Mouse (Mus musculus): Measurements from ENCODE around the gene Habp4. TPM values are rescaled to one million over a fixed set of nuclear protein-coding genes. Genes with fewer than 3 reads are reported as not detected.

Habp4 gene
- total RNA-seq, 2 experiments from 2014 or later = 158 to 167 TPM

DNA sequence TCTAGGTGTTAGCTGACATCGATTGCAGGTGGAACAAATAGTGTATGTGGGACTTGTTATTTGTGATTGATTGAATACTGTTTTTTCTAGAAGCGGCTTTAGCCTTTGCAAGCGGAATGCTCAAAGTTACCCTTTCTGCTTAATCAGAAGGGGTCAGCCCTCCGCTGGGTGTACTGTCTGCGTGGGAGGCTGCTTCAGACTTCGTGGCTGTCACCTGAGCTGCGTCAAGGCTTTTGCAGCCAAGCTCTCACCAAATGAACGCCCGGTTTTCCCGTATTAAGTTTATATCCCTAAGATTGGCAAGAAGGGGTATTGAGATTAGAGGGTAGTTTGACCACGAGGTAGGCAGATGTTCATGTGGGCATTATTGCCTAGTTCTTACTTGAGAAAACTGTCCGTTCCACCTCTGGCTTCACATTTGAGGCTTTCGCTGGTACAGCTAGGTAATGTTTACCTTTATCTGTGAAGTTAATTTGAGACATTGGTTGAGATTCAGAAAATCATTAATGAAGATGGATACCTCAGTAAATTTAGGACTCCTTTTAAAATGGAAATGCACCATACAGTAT, 1.6 kb downstream of the Habp4 start:
- no peak for DNase-seq (ENCODE audit: low spot score in 2 of 2)
- intact Hi-C loops (cut with DNase I) = no loop called here

DNA sequence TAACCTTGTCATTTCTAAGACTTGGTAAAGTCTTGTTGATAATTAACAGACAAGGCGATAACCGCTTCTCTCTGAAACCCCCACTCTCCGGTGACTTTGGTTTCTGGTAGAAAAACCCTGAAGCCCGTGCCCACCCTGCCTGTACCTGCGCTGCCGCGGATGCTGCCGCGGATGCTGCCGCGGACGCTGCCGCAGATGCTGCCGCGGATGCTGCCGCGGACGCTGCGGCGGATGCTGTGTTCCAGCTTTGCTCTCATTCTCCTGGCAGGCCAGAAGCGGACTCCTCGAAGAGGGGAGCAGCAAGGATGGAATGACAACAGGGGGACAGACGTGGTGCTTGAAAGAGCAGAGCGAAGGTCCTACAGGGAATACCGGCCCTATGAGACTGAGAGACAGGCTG, 8.1 kb downstream of the Habp4 start:
- intact Hi-C loops (cut with DNase I) = no loop called here
- no peak for DNase-seq (ENCODE audit: low spot score in 2 of 2)

DNA sequence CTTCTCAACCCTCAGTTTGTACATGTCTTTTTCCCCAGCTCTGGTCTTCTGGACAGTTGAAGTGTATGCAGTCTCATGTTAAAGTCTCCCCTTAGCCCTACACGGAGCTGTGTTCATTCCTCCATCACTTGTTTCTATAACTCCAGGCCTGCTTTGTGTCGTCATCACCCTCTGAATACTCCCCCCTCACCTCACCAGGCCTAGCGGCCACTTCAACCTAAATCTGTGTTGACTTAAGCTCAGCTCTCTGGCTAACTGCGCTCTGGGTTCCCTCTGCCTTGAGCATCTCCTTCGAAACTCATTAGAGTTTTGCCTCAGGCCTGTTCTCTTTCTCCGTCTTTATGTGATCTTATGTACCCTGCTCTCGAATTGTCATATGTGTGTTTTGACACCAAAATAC, 16.4 kb downstream of the Habp4 start:
- intact Hi-C loops (cut with DNase I) = no loop called here
- no peak for DNase-seq (ENCODE audit: low spot score in 2 of 2)

DNA sequence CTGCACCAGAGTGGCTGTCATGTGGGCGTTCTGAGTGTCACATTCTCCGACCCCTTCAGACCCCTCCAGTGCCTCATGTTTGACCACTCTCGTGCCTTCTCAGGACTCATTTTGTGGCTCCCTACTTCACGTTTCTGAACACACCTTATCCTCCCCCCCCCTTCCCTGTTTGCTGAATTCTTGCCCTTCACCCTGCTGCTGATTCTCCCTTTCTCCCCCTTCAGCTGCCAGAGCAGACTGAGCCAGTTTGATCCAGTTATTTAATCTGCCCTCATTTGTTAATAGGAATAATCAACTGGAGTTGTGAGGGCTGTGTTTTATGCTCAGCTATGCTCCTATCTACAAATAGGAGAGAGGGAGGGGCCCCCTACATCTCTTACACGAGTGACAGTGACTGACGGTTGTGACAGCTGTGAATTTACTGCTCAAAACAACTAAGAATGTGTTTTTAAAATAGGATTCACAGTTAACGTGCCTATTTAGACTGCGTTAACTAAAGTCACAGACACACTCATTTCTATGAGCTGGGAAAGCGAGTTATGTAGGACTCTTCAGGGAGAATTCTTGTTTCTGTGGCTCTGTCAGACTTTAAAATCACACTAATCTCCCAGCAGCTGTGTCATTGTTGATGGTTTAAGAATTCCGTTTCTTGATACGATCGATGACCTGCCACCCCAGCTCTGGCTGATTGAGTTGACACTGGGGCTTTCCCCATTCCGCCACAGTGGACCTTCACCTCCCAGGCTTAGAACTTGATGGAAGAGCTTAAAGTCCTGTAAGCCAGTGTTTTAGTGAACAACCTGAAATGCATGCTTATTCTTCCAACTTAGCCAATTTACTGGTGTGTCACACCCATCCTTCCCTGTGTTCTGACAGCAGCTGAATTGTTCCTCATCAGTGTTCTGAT, 17.4 kb downstream of the Habp4 start:
- no peak for DNase-seq (ENCODE audit: low spot score in 2 of 2)
- intact Hi-C loops (cut with DNase I) = no loop called here

DNA sequence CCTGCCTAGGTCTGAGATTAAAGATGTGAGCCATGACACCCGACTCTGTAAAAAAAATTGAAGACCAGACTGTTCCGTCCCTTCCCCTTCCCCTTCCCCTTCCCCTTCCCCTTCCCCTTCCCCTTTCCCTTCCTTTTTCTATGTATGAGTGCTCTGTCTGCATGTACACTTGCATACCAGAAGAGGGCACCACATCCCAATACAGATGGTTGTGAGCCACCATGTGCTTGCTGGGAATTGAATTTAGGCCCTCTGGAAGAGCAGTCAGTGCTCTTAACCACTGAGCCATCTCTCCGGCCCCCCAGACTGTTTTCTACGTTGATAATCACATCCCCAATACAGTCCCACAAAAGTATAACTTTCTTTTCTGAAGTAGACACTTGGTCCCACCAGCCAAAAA, 18.7 kb downstream of the Habp4 start:
- no peak for DNase-seq (ENCODE audit: low spot score in 2 of 2)
- intact Hi-C loops (cut with DNase I) = loop anchor here (2.0 kb wide), 1 partner anchor 129 kb away; no protein-coding TSS in a partner anchor

DNA sequence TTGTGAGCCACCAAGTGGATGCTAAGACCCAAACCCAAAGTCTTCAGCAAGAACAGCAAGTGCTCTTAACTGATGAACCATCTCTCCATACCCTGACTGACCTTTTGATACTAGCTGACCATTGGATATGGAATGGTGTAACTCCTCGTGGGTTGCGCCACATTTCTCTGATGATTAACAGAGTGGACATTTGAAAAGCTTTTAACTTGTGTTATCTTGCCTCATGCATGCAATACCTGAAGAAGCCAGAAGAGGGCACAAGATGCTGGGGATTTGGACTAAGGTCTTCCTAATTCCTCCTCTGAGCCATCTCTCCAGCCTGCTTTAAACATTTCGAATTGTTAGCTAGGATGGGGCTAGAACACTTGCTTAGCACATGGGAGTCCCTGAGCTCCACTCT, 19.3 kb downstream of the Habp4 start:
- DNase-seq (ENCODE audit: low spot score in 2 of 2) = peak; percentile 60 to 75
- intact Hi-C loops (cut with DNase I) = loop anchor here (2.0 kb wide), 1 partner anchor 128 kb away; no protein-coding TSS in a partner anchor

DNA sequence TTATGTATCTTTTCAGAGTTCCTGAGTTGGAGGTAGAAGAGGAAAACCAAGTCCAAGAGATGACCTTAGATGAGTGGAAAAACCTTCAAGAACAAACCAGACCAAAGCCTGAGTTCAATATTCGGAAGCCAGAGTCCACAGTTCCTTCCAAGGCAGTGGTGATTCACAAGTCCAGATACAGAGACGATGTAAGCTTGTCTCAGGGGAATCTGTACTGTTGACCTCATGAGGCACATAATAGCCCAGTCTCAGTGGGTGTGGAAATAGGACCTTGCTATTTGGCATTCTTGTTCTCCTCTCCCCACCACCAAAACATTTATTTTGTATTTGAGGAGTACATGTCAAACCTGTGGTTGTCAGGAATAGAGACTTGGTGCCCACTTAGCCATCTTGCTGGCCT, 20.5 kb downstream of the Habp4 start:
- no peak for DNase-seq (ENCODE audit: low spot score in 2 of 2)
- intact Hi-C loops (cut with DNase I) = no loop called here

DNA sequence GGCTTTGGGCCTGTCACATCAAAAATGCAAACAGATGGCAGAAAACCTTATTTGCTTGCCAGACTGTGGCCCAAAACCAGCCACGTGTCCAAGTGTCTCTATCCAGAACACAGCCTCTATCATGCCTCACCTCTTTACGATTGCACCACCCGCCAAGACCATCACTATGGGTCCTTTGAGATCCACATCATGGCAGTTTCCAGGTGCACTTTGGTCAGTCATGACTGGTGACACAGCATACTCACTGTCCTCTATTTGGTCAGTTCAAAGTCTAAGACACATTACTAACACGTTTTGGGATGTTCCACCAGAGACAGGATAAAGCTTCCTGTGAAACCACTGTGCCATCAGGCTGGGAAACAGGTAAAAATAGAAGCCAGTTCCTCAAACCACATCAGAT, 22.0 kb downstream of the Habp4 start:
- DNase-seq (ENCODE audit: low spot score in 2 of 2) = no peak
- intact Hi-C loops (cut with DNase I) = no loop called here

DNA sequence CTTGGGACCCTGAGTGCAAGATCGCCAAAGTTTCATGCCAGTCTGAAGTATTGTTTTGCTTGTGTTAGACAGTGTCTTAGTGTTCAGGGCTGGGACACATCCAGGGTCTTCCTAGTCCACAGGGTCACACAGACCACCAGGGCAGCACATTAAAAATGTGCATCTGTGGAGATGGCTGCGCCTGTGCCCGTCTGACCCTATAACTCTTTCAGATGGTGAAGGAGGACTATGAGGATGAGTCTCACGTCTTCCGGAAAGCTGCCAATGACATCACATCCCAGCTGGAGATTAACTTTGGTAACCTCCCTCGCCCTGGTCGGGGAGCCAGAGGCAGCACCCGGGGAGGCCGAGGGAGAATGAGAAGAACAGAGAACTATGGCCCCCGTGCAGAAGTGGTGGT, 22.7 kb downstream of the Habp4 start:
- intact Hi-C loops (cut with DNase I) = no loop called here
- no peak for DNase-seq (ENCODE audit: low spot score in 2 of 2)

DNA sequence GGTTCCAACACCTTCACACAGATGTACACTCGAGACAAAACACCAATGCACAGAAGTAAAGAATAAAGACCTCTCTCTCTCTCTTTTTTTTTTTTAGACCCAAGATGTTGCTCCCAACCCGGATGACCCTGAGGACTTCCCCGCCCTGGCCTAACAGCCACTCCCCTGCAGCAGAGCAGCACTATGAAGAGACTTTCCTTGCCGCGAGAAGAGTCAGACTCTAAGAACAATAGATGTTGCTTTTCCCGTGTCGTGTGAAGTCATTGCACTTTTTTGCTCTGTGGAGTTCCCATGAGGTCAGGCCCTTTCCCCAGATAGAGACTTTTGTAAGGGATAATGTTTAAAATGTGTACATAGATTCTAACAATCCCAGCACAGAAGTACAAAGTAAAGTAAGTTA, 23.6 kb downstream of the Habp4 start:
- intact Hi-C loops (cut with DNase I) = no loop called here

DNA sequence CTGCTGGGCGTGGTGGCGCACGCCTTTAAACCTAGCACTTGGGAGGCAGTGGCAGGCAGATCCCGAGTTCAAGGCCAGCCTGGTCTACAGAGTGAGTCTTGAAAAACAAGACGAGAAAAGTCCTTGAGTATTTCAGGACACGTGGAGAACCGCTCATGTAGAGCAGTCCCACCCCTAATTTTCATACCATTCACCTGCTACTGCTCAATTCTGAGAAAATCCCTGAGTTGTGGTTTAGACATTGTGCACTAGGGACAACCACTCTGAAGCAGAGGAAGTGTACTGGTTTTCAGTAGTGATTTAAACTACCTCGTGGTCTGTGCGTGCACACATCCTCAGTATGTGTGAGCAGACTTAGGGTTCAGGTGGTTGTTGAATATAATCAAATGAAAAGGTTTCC, 24.0 kb downstream of the Habp4 start:
- DNase-seq (ENCODE audit: low spot score in 2 of 2) = no peak
- intact Hi-C loops (cut with DNase I) = no loop called here

More for the DNA sequence above, 23.6 kb downstream of the Habp4 start:
- no peak for DNase-seq (ENCODE audit: low spot score in 2 of 2)

DNA sequence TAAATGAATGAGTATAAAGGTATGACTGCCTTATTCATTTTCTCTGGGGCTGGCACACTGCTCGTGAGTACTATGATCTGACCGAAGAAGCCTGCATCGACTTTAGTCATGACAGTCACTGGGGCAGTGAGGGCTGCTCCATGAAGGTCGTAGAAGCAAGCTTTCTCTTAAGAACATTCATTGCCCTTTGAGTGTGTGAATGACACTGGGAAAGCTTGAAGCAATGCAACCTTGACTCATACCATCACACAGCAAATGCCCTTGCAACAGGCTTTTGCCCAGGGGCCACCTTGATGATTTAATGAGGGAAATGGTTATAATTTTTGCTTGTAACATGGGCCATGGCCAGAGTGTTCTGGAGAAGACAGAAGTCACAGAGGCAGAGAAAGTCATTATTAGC, 24.9 kb downstream of the Habp4 start:
- DNase-seq (ENCODE audit: low spot score in 2 of 2) = no peak
- intact Hi-C loops (cut with DNase I) = no loop called here

DNA sequence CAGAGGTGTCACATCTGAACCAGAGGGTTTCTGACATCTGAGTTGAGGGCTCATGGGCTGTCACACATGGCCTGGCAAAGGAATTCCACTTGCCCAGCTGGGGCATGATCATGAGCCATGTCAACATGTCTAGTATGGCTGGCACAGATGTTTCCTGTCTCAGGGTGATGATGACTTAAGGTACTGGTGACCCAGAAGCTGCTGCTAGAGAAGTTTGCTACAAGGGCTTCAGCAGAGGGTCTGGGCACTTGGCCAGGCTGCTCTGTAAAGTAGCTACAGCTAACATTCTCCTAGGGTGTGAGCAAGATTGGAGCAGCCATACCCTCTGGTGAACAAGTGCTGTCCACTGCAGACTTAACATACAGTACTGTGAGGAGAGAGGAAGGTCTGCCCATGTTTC, 25.4 kb downstream of the Habp4 start:
- intact Hi-C loops (cut with DNase I) = no loop called here
- DNase-seq (ENCODE audit: low spot score in 2 of 2) = no peak

DNA sequence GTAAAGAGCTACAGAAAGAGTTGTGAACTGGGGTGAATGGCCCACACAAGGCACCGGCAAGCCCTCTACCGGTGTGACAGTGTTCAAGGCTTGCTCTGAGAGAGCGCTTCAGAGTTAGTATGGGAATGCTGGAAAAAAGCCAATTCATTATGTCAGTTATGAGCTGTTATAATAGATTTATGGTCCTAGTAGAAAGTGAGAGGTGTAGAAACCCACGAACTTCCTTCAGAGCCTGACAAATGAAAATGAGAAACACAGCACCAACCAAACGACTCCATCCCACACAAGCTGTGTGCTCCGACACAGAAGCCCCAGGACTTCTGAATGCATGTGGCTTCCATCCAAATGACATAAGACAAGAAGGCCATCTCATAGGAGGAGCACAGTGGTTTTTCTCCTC, 36.3 kb downstream of the Habp4 start:
- intact Hi-C loops (cut with DNase I) = no loop called here
- no peak for DNase-seq (ENCODE audit: low spot score in 2 of 2)

DNA sequence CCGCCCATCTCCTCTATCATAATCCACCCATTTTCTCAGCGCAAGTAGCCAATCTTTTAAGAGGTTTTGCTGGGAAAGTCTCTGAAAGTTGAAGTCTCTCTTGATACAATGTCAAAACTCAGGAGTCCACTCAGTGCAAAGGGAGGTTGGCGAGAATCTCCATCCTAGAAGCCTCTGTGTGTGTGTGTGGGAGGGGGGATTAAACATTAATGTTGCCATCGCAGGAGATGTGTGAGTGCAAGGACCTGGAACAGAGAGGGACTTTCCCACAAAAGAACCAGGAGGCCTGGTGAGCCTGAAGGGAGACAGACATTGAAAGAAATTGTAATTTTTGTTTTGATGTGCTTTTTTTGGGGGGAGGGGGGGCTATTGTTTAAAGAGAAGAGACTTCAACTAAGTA, 36.7 kb downstream of the Habp4 start:
- intact Hi-C loops (cut with DNase I) = no loop called here
- DNase-seq (ENCODE audit: low spot score in 2 of 2) = no peak

DNA sequence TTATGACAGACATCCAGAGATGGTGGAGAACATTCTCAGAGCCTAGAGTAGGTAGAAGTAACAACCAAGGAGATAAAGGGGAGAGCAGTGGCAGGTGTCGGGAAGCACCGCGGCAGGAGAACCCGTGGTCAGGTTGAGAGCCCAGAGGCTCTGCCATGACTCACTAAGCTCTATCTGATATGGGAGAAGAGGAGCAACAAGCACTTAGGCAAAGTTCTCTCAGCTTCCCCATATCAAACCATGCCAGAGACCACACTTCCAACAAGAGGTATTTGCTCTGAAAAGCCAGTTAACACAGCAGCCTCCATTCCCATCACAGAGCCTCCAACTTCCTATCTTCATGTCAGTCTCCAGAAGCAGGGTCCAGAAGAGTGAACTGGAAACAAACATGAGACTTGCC, 39.3 kb downstream of the Habp4 start:
- no peak for DNase-seq (ENCODE audit: low spot score in 2 of 2)
- intact Hi-C loops (cut with DNase I) = no loop called here

DNA sequence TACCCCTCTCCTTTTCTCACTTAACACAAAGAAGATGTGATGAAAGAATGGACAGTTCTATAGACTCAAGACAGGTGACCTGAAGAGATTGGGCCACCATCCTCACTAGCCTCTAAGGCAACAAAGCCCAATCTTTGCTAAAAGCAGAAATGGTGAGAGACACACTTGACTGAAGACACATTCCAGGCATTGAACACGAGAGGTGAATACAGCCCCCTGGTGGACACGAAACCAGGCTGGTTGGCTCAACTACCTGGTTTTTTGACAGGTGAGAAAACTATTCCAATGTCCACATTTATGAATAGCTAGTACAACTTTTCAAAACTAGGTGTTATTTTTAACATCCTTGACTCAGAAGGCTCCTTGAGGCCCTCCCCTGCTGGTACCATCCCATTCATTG, 43.1 kb downstream of the Habp4 start:
- intact Hi-C loops (cut with DNase I) = no loop called here
- DNase-seq (ENCODE audit: low spot score in 2 of 2) = no peak

DNA sequence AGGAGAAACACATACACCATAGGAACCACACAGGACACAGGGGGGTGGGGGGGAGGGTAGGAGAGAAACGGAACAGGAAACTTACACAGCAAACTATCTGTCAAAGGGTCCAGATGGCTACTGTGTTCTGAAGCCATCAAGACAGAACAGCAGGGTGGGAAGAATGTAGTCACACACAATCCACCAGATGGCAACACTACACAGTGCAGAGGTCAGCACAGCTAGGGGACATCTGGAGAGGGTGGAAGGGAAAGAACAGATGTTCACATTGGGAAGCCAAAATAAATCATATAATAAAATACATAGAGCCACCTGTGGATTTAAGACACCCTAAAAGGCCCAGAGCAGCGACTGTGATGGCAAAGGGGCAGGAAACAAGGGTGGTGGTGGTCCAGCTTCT, 43.6 kb downstream of the Habp4 start:
- DNase-seq (ENCODE audit: low spot score in 2 of 2) = no peak
- intact Hi-C loops (cut with DNase I) = no loop called here

DNA sequence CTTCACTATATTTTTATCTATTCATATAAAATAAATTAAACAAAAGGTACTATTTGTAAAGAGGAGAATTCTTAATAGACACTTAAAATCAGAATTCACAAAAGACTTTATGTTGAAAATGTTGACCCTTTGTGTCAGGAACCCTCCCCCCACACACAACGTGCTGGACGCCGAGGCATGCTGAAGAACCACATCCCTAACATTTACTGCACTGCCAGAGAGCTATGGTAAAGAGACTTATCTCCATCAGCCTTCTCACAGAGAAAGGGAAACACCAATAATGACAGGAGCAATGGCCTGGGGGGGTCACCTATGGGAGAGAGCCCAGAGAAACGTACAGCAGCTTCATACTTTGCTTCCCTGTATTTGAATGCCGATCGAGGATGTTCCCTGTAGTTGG, 46.5 kb downstream of the Habp4 start:
- intact Hi-C loops (cut with DNase I) = no loop called here

DNA sequence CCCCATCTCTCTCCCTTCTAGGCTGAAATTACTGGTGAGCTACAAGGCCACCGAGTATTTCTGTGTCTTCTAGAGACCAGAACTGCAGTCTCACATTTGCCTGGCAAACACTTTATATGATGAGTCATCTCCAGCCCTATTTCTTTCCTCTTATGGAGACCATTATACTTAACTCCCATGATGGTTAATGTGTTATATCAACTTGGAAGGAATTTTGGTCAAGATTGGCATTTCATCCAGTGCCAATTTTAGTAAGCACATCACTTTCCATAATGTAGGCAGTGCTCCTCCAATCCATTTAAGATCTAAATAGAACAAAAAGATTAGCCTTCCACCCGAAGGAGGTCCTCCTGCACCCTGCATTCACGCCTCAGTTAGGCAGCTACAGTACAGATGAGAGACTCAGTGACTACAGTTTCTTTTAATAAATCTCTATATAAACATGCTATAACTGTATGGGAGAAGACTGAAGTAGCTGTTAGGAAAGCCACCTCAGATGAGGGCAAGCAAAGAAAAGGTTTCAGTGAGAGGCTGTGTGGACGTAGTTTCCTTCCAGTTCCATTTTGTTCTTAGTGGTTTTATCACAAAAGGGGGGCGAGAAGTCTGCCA, 50.5 kb downstream of the Habp4 start:
- intact Hi-C loops (cut with DNase I) = no loop called here
- DNase-seq (ENCODE audit: low spot score in 2 of 2) = peak in 1 of 2 experiments; percentile 35

More for the DNA sequence above, 46.5 kb downstream of the Habp4 start:
- DNase-seq (ENCODE audit: low spot score in 2 of 2) = no peak

DNA sequence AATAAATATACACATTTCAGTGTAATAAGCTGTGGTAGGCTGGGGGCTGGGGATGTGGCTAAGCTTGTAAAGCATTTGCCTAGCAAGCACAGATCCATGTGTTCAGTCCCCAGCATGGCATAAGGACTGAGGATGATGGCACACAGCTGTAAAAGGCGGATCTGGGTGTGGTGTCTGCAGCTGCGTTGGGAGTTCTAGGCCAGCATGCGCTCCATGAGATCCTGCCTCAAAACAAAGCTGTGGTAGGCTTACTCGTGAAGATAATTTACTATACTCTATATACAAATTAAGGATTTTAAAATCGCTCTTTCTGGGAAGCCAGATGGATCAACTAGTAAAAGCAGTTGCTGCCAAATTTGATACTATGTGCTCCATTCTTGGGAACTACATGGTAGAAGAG, 53.3 kb downstream of the Habp4 start:
- peak in 1 of 2 experiments; percentile 16 for DNase-seq (ENCODE audit: low spot score in 2 of 2)
- intact Hi-C loops (cut with DNase I) = no loop called here
